Mouse (Mus musculus) c-Kit-positive CD71-negative TER-119-negative erythroid progenitor cells, embryonic 14.5 days (primary cell): Measurements from ENCODE around the gene 4930544D05Rik.
"Not testable (repeated sequence)": the region's sequence is repeated elsewhere in the genome, so short reads cannot be mapped to it uniquely, and the experiment has no call there.

Source experiments
- DNase-seq: peaks from one replicate; pipeline ENCODE4 v3.0.0-alpha.2; 2013; ENCODE audit warnings: low read depth

The 4930544D05Rik gene

GRCm38 (mm10) chr11:70615516-70616093 lies at the start of gene 4930544D05Rik:
Gene 4930544D05Rik (plus strand): TSS chr11:70615848.
- no peak for DNase-seq

- DNase-seq: no peak
These were observed 49.1 kb upstream of the 4930544D05Rik start for GRCm38 (mm10) chr11:70566586-70566985.

- not testable (repeated sequence) for DNase-seq
These were observed 45.0 kb upstream of the 4930544D05Rik start for GRCm38 (mm10) chr11:70570614-70571013.

- DNase-seq: no peak
These were observed 44.0 kb upstream of the 4930544D05Rik start for GRCm38 (mm10) chr11:70571641-70572040.

GRCm38 (mm10) chr11:70572348-70572902 lies 43.2 kb upstream of the 4930544D05Rik start:
- DNase-seq: no peak

- no peak for DNase-seq
These were observed 41.8 kb upstream of the 4930544D05Rik start for GRCm38 (mm10) chr11:70573872-70574271.

GRCm38 (mm10) chr11:70577201-70577600 lies 38.4 kb upstream of the 4930544D05Rik start:
- no peak for DNase-seq

- DNase-seq: no peak
These were observed 36.7 kb upstream of the 4930544D05Rik start for GRCm38 (mm10) chr11:70578962-70579361.

- DNase-seq: no peak
These were observed 35.8 kb upstream of the 4930544D05Rik start for GRCm38 (mm10) chr11:70579710-70580357.

GRCm38 (mm10) chr11:70580358-70580720 lies 35.3 kb upstream of the 4930544D05Rik start:
- no peak for DNase-seq

- no peak for DNase-seq
These were observed 34.7 kb upstream of the 4930544D05Rik start for GRCm38 (mm10) chr11:70580921-70581320.

GRCm38 (mm10) chr11:70582196-70582595 lies 33.5 kb upstream of the 4930544D05Rik start:
- DNase-seq: no peak

GRCm38 (mm10) chr11:70583022-70583714 lies 32.5 kb upstream of the 4930544D05Rik start:
- DNase-seq: no peak

GRCm38 (mm10) chr11:70583775-70584174 lies 31.9 kb upstream of the 4930544D05Rik start:
- no peak for DNase-seq

- DNase-seq: no peak
These were observed 30.2 kb upstream of the 4930544D05Rik start for GRCm38 (mm10) chr11:70585457-70585856.

- DNase-seq: no peak
These were observed 29.4 kb upstream of the 4930544D05Rik start for GRCm38 (mm10) chr11:70586261-70586660.

- no peak for DNase-seq
These were observed 28.7 kb upstream of the 4930544D05Rik start for GRCm38 (mm10) chr11:70586954-70587353.

GRCm38 (mm10) chr11:70591733-70592132 lies 23.9 kb upstream of the 4930544D05Rik start:
- no peak for DNase-seq

- DNase-seq: no peak
These were observed 21.2 kb upstream of the 4930544D05Rik start for GRCm38 (mm10) chr11:70594253-70594989.

- DNase-seq: no peak
These were observed 20.0 kb upstream of the 4930544D05Rik start for GRCm38 (mm10) chr11:70595638-70596037.

GRCm38 (mm10) chr11:70596094-70596493 lies 19.6 kb upstream of the 4930544D05Rik start:
- no peak for DNase-seq

- DNase-seq: no peak
These were observed 18.3 kb upstream of the 4930544D05Rik start for GRCm38 (mm10) chr11:70597301-70597700.
